In genomic region chr8:116320014-116320680, GRCm38 (mm10) we compare ENCODE assay signal across 24 mouse cellular contexts.
"Had no signal": no experiment of that assay in that cellular context is flagged by ENCODE, and none has a peak within 500 bp of the region (broad histone marks: within the 10 kb centered on the region; RNA-seq: fewer than 3 reads in every experiment).

No protein-coding gene starts in this region.

- H3K4me3 ChIP-seq: gastrocnemius, adult 2 months; heart, embryonic 10.5 days; heart, embryonic 12.5 days; hindbrain, embryonic 10.5 days; hindbrain, embryonic 12.5 days; intestine, embryonic 15.5 days; layer of hippocampus, adult 2 months; left cerebral cortex, adult 2 months; limb, embryonic 10.5 days; limb, embryonic 12.5 days; liver, embryonic 13.5 days; liver, embryonic 15.5 days had no signal

- H3K4me2 ChIP-seq: heart, embryonic 12.5 days; hindbrain, embryonic 12.5 days; hindbrain, embryonic 14.5 days; intestine, embryonic 15.5 days; limb, embryonic 12.5 days; liver, embryonic 11.5 days; liver, embryonic 13.5 days; liver, embryonic 15.5 days had no signal

- H3K36me3 ChIP-seq: heart, embryonic 10.5 days; heart, embryonic 12.5 days; hindbrain, embryonic 10.5 days; hindbrain, embryonic 12.5 days; intestine, embryonic 15.5 days; limb, embryonic 10.5 days; limb, embryonic 12.5 days; liver, embryonic 13.5 days; liver, embryonic 15.5 days had no signal

- H3K27me3 ChIP-seq: heart, embryonic 12.5 days; hindbrain, embryonic 12.5 days; intestine, embryonic 15.5 days; limb, embryonic 12.5 days; liver, embryonic 13.5 days; liver, embryonic 15.5 days had no signal

- H3K9ac ChIP-seq: heart, embryonic 12.5 days; hindbrain, embryonic 12.5 days; hindbrain, embryonic 14.5 days; intestine, embryonic 15.5 days; limb, embryonic 12.5 days; liver, embryonic 13.5 days; liver, embryonic 15.5 days had no signal

- ATAC-seq: forebrain, embryonic 16.5 days; hindbrain, embryonic 16.5 days; inflammation-experienced regulatory T-cells, adult 6 months; intestine, embryonic 15.5 days; intestine, postnatal 0 days had no signal

- H3K4me1 ChIP-seq: hindbrain, embryonic 10.5 days; intestine, embryonic 15.5 days; limb, embryonic 10.5 days; limb, embryonic 12.5 days; liver, embryonic 13.5 days; liver, embryonic 15.5 days had no signal

- H3K27ac ChIP-seq: gastrocnemius, adult 2 months; heart, embryonic 10.5 days; hindbrain, embryonic 10.5 days; hindbrain, embryonic 12.5 days; hindbrain, embryonic 14.5 days; intestine, embryonic 15.5 days; layer of hippocampus, adult 2 months; left cerebral cortex, adult 2 months; limb, embryonic 10.5 days; limb, embryonic 12.5 days; liver, embryonic 13.5 days; liver, embryonic 15.5 days had no signal

- H3K9me3 ChIP-seq: heart, embryonic 10.5 days; hindbrain, embryonic 10.5 days; hindbrain, embryonic 12.5 days; intestine, embryonic 15.5 days; limb, embryonic 10.5 days; limb, embryonic 12.5 days; liver, embryonic 13.5 days; liver, embryonic 15.5 days had no signal

- DNase-seq: gastrocnemius, adult 2 months; gastrocnemius, postnatal 10 days; gastrocnemius, postnatal 25 days; heart, adult 18-20 months; heart, postnatal 10 days; heart, postnatal 4 days; liver; liver, embryonic 13.5 days had no signal
